Mouse (Mus musculus) lung, postnatal 25 days (tissue): ENCODE measurements around the gene Zfp239.

Experiments used
- DNase-seq: peaks from one replicate; pipeline ENCODE4 v3.0.0; 2022; ENCODE audit warnings: low spot score

Gene Zfp239

GRCm38 (mm10) chr6:117879408-117880115 is 17.7 kb downstream of the Zfp239 start:
- DNase-seq = peak; percentile 99

- DNase-seq = no peak
Observed at GRCm38 (mm10) chr6:117880394-117880838, 18.5 kb downstream of the Zfp239 start.

GRCm38 (mm10) chr6:117881229-117881628 is 19.3 kb downstream of the Zfp239 start:
- no peak for DNase-seq

GRCm38 (mm10) chr6:117881997-117882396 is 20.1 kb downstream of the Zfp239 start:
- no peak for DNase-seq

GRCm38 (mm10) chr6:117885943-117886342 is 24.0 kb downstream of the Zfp239 start:
- no peak for DNase-seq

- no peak for DNase-seq
Observed at GRCm38 (mm10) chr6:117888032-117888431, 26.1 kb downstream of the Zfp239 start.

- no peak for DNase-seq
Observed at GRCm38 (mm10) chr6:117888642-117889096, 26.8 kb downstream of the Zfp239 start.

- no peak for DNase-seq
Observed at GRCm38 (mm10) chr6:117890257-117890656, 28.4 kb downstream of the Zfp239 start.

- no peak for DNase-seq
Observed at GRCm38 (mm10) chr6:117891369-117892160, 29.7 kb downstream of the Zfp239 start.

- DNase-seq = no peak
Observed at GRCm38 (mm10) chr6:117892386-117892785, 30.5 kb downstream of the Zfp239 start.

GRCm38 (mm10) chr6:117893435-117893834 is 31.5 kb downstream of the Zfp239 start:
- no peak for DNase-seq

- no peak for DNase-seq
Observed at GRCm38 (mm10) chr6:117897800-117898199, 35.9 kb downstream of the Zfp239 start.

GRCm38 (mm10) chr6:117900126-117901080 is 38.5 kb downstream of the Zfp239 start, which contains the start of gene Hnrnpf:
Gene Hnrnpf (plus strand): TSS chr6:117900324.
- peak; percentile 60 for DNase-seq

- DNase-seq = no peak
Observed at GRCm38 (mm10) chr6:117901510-117902402, 39.9 kb downstream of the Zfp239 start.

GRCm38 (mm10) chr6:117902556-117902955 is 40.7 kb downstream of the Zfp239 start:
- no peak for DNase-seq

GRCm38 (mm10) chr6:117903836-117904235 is 41.9 kb downstream of the Zfp239 start:
- no peak for DNase-seq

- no peak for DNase-seq
Observed at GRCm38 (mm10) chr6:117905260-117905930, 43.5 kb downstream of the Zfp239 start.

GRCm38 (mm10) chr6:117906015-117906531 is 44.2 kb downstream of the Zfp239 start:
- peak; percentile 46 for DNase-seq

GRCm38 (mm10) chr6:117906590-117907271 is 44.8 kb downstream of the Zfp239 start:
- DNase-seq = peak; percentile 98
